Mouse (Mus musculus) urinary bladder, postnatal 14 days (tissue): ENCODE results near the gene Bsg.
"Not testable (repeated sequence)": the region's sequence is repeated elsewhere in the genome, so short reads cannot be mapped to it uniquely, and the experiment has no call there.

Source experiments
- DNase-seq: peaks from one replicate; pipeline ENCODE4 v3.0.0; 2021; ENCODE audit warnings: low spot score

Bsg gene

GRCm38 (mm10) chr10:79682916-79683582 is 21.2 kb upstream of the Bsg start:
- peak; percentile 67 for DNase-seq

- DNase-seq = no peak
These were observed 20.3 kb upstream of the Bsg start for GRCm38 (mm10) chr10:79683726-79684640.

GRCm38 (mm10) chr10:79684770-79685600 is 19.3 kb upstream of the Bsg start:
- no peak for DNase-seq

GRCm38 (mm10) chr10:79686219-79686618 is 18.1 kb upstream of the Bsg start:
- no peak for DNase-seq

- DNase-seq = no peak
These were observed 17.6 kb upstream of the Bsg start for GRCm38 (mm10) chr10:79686691-79687090.

- DNase-seq = no peak
These were observed 16.8 kb upstream of the Bsg start for GRCm38 (mm10) chr10:79687513-79687912.

GRCm38 (mm10) chr10:79688720-79689119 is 15.6 kb upstream of the Bsg start, which contains the start of gene Gzmm:
Gene Gzmm (plus strand): TSS chr10:79689020.
- DNase-seq = no peak

- DNase-seq = no peak
These were observed 15.1 kb upstream of the Bsg start for GRCm38 (mm10) chr10:79689178-79689577.

- DNase-seq = no peak
These were observed 12.2 kb upstream of the Bsg start for GRCm38 (mm10) chr10:79691986-79692548.

GRCm38 (mm10) chr10:79693580-79694378 is 10.5 kb upstream of the Bsg start:
- DNase-seq = no peak

- DNase-seq = no peak
These were observed 10.0 kb upstream of the Bsg start for GRCm38 (mm10) chr10:79694379-79694655.

- DNase-seq = peak; percentile 81
These were observed 8.8 kb upstream of the Bsg start for GRCm38 (mm10) chr10:79695231-79696128.

GRCm38 (mm10) chr10:79696129-79696651 is 8.1 kb upstream of the Bsg start:
- no peak for DNase-seq

GRCm38 (mm10) chr10:79697916-79698315 is 6.4 kb upstream of the Bsg start:
- DNase-seq = no peak

GRCm38 (mm10) chr10:79698459-79698858 is 5.8 kb upstream of the Bsg start:
- no peak for DNase-seq

- DNase-seq = no peak
These were observed 3.6 kb upstream of the Bsg start for GRCm38 (mm10) chr10:79700676-79701075.

GRCm38 (mm10) chr10:79701443-79702129 is 2.7 kb upstream of the Bsg start:
- DNase-seq = peak; percentile 61

GRCm38 (mm10) chr10:79702970-79703369 is 1.3 kb upstream of the Bsg start:
- DNase-seq = not testable (repeated sequence)

- no peak for DNase-seq
These were observed 750 bp upstream of the Bsg start for GRCm38 (mm10) chr10:79703541-79703940.
